Mouse (Mus musculus) erythroblast, adult 5-6 weeks (primary cell): ENCODE data around the gene Rgs3. TPM values are rescaled to one million over a fixed set of nuclear protein-coding genes. Genes with fewer than 3 reads are reported as not detected.

Experiments used
- ATAC-seq: replicated peaks from 2 replicates; pipeline ENCODE4 v1.8.0; 2016; ENCODE audit warnings: moderate number of reproducible peaks, mild to moderate bottlenecking, moderate TSS enrichment, inconsistent platforms; ENCODE audit not compliant: poor library complexity, low FRiP score, severe bottlenecking
- total RNA-seq, 2 experiments: library from RNA; stranded (forward) in 1 of 2; stranded (reverse) in 1 of 2; fragments of 150-400 nt in 1 of 2; fragments of 200-764, 138-1000 nt in 1 of 2; gene quantifications; 2 replicates each; pipeline versions ENCODE4 v1.2.3 to v1.2.4; 2015 to 2017; ENCODE audit warnings: low replicate concordance in 2 of 2

The Rgs3 gene
- total RNA-seq, 2 experiments from 2014 or later, result 4.5 to 18.8 TPM

GRCm38 (mm10) chr4:62699191-62699812, 139.7 kb downstream of the Rgs3 start:
- ATAC-seq, result no peak

GRCm38 (mm10) chr4:62700426-62700825, 140.8 kb downstream of the Rgs3 start:
- ATAC-seq, result no peak

DNA sequence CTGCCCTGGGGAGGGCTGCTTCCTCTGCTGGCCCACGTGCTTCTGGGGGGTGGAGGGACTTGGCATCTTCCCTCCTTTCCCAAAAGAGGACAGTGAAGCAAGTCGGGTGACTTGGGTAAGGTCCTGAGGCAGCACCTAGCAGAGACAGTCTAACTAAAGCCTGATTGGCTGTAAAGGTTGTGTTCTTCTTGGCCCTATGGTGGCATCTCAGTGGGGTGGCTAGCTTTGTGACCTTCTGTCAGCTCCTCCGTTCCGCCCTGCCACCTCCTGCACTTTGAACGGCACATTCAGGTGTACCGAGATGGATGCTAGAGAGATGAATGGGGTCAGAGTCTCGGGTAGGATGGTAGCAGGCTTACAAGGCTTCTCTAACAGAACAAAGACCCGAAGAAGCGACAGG, 143.5 kb downstream of the Rgs3 start:
- no peak for ATAC-seq

DNA sequence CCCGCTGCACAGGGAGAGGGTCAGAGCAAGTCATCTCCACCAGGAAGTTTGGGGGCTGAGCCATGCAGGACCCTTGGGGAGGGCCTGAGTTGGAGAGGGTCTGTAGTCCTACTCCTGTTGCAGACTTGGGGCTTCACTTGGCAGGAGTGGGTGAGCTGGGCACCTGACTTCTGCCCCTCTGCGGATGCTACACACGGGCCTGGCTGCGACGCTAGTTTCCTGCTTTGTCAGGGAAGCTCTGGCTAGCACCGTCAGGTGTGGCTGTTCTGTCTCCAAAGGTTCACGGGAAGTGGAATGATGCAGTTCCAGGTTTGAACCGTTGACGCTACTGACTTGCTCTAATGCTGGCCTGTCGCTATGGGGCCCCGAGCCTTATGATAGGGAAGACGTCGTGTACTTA, 144.6 kb downstream of the Rgs3 start:
- no peak for ATAC-seq

GRCm38 (mm10) chr4:62705013-62705412, 145.4 kb downstream of the Rgs3 start:
- no peak for ATAC-seq

GRCm38 (mm10) chr4:62705749-62706148, 146.1 kb downstream of the Rgs3 start:
- ATAC-seq, result no peak

DNA sequence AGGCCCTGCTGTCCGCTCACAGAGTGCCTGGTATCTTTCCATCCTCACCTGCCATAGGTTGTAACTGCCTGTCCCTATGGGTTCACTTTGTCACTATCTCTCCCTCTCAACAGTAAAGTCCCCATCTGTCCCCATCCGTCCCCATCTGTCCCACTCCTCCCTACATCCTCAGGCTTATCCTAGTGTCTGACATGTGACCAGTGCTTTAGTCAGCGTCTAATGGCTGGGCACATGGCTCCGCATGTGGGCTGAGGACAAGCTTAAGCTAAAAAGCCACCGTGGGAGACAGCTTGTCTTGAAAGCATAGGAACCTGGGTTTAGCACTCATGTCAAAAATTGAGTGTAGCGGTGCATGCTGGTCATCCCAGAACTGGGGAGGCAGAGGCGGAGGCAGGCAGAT, 148.4 kb downstream of the Rgs3 start:
- no peak for ATAC-seq

GRCm38 (mm10) chr4:62708994-62709393, 149.3 kb downstream of the Rgs3 start:
- no peak for ATAC-seq

DNA sequence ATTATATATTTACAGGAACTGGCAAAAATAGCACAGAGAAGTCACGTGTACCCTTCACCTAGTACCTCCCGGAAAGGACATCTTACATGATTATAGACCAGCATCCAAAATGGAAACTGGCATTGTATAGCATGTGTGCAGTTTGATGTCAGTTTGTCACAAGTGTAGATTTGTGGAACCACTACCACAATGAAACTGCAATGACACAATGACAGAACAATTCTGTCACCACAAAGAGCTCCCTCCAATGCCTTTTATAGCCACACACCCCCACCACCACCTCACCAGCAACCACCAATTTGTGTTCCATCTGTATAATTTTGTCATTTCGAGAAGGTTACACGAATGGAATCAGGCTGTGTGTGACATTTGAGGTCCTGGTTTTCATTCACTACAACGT, 149.8 kb downstream of the Rgs3 start:
- no peak for ATAC-seq

DNA sequence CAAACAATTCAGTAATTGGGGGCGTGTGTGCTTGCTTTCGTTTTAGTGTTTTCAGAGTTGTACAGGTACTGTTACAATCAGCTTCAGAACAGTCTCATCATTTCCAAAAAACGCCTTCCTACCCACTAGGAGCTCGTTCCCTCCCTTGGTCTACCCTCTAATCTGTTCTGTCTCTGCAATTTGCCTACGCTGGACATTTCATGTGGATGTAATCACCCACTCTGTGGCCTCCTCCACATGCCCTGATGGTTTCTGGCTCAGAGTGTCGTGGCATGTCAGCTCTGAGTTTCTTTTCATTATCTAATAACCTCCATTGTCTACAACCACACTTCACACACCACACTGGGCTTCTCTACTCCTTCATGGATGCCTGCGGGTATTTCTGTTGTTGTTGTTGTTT, 151.5 kb downstream of the Rgs3 start:
- no peak for ATAC-seq

DNA sequence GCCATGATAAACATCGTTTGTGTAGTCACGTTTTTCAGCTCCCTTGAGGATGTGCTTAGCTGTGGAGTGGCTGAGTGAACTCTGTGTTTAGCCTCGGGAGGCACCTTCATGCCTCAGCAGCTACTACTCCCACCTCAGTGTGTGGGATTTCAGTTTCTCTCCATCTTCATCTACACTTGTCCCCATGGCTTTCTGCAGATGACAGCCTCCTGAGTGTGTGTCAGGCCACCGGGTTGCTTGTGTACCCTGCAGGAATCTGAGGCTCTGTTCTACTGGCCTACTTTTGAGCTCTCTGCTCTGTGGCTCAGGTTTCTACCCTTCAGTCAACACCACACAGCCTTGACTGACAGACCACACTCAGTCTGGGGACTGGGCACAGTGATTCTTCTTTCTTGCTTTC, 151.9 kb downstream of the Rgs3 start:
- ATAC-seq, result no peak

- ATAC-seq, result no peak
These were observed 161.2 kb downstream of the Rgs3 start for GRCm38 (mm10) chr4:62720861-62721260.

DNA sequence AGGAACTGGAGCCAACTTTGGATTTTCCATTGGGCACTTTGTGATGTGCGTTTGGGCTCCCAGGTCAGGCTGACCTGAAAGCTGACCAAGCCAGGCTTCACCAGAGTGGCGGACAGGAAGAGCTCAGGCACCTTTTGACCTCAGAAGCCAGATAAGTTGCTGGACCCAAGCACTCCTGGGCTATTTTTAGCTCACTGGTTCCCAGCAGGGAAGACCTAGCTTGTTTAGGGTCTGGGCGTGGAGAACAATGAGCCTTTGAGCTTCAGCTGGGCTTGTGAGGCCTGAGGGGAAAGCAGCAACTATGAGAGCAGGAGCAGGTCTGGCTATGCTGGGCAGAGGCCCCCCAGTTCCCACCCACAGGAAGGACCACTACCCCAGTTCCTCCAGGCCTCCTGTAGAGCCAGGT, 162.4 kb downstream of the Rgs3 start:
- ATAC-seq, result no peak

DNA sequence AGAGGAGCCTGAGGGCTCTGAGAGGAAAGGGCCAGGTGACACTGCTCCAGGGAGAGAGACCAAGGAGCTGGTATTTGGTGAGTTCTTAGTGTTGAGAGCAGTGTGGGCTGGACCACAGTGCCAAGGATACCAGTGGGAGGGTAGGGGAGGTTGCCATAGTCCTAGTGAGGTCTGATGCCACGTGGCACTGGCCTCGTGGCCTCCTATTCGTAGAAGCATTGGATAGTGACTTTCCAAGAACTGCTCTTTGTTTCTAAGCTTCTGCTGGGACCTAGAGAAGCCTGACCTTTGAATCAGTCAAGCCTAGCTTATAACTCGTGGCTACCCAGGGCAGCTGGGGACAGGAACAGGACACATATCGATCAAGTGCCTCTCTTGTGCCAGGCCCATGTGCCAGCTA, 164.1 kb downstream of the Rgs3 start:
- ATAC-seq, result no peak

DNA sequence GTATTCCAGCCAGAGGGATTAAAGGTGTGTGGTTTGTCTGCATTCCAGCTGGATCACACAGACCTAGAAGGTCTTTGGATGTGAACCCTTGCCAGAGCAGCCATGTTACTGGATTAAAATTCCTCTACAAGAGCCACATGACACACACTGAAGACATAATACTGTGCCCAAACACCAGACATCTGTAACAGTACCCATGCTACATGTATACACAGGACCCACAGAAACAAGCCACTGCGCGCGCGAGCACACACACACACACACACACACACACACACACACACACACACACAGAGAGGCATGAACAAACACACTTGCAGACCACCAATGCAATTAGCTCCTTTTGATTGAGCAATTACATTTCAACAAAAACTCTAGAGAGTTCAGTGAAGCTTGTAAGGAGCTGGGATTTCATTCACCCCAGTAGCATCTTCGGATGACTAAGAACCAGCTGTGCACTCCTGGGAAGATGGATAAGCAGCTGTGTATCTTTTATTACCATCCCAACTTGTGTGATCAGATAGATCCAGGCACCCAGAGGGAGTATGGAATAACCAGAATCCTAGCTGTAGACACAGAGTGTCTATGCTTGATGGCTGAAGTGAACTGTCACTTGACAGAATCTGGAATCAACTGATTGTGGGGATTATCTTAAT, 166.8 kb downstream of the Rgs3 start:
- no peak for ATAC-seq

DNA sequence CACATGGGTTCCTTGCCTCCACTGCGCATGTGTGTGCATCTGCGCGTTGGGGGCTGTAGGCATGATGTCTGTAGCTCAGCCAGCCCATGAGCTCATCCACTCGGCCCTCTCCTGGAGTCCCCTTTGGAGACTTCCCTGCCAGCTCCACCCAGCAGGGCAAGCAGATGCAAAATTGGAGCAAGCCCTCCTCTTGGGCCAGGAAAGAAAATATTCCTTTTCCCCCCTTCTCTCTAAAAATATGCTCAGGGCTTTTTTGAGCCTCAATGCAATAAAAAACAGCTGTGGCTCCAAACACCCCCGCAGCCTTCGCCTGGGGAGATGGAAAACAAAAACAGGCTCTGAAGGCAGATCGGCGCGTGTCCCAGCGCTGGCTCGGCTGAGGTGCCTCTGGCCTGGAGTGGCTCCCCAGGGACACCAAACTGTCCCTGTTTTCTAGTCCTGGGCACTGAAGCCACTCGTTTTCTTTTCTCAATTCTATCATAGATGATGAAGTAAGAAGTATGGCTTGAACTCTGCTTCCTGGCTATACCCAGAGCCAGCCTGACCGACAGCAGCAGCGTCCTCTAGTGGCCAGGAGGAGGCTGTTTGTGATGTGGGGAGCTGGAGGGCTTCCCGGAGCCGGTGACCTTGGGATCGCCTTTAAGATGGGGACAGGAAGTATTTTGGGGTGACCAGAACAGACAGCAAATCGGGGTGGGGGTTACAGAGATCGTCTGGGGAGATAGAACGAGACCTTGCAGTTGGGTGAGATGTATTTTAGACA, 168.1 kb downstream of the Rgs3 start:
- ATAC-seq, result no peak

DNA sequence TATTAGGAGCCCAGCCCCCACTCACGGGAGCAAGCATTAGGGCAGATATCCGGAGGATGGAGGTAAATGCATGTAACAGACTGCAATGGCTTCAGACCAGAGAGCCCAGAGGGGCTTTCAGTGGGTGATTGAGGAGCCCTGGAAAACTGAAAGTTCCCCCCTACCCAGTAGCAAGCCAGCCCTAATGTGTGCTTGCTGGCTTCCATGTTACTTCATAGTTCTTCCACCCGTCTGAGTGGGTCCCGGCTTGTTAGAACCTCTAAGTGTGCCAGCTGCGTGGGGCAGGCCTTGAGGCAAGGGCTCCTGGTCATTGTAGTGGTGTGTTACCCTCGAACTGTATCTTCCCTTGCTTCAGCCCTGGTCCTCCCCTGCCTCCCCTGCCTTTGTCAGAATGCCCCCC, 168.8 kb downstream of the Rgs3 start:
- no peak for ATAC-seq

DNA sequence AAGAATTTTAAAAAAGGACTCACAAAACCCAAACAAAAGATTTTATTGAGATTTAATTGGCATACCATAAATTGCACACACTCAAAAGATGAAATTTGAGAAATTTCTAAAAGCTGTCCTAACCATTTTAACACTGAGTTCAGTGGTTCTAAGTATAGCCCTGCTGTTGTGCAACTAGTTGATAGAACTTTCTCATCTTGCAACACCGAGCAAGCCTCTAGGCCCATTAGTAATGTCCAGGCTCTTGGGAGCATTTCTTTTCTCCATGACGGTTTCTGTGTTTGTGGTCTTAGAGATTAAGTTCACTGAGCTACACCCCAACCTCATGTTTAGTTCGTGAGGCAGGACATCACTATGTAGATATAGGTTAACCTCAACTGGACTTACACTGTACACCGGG, 169.5 kb downstream of the Rgs3 start:
- ATAC-seq, result no peak

DNA sequence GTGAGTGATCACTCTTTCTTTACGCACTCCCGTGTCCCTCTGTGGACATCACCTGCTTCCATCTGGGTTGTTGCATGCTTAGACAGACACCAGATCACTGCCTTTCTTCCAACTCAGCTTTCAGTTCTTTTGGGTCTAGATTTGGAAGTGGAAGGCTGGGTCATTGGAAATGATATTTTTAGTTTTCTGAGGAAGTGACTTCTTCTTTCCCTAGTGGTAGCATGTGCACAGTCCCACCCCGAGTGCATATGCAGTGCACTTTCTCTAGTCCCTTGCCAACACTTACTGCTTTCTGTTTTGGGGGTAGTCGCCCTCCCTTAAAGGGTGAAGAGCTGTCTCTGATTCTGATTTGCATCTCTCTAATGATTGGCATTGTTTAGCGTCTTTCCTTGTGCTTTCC, 170.3 kb downstream of the Rgs3 start:
- no peak for ATAC-seq

GRCm38 (mm10) chr4:62730861-62731260, 171.2 kb downstream of the Rgs3 start:
- ATAC-seq, result no peak

GRCm38 (mm10) chr4:62731531-62732063, 171.9 kb downstream of the Rgs3 start:
- no peak for ATAC-seq
